Mouse (Mus musculus): ENCODE results near the gene Nmnat1.

The Nmnat1 gene

GRCm38 (mm10) chr4:149485053-149485824 is at the start of gene Nmnat1, which contains the start of gene Lzic:
Gene Nmnat1, minus strand, starts transcription at chr4:149485202.
Gene Lzic, plus strand, starts transcription at chr4:149485229.
- DNase-seq (ENCODE audit: low spot score): peak; percentile 96

GRCm38 (mm10) chr4:149529691-149530090 is 44.7 kb upstream of the Nmnat1 start:
- no peak for DNase-seq (ENCODE audit: low spot score)

- DNase-seq (ENCODE audit: low spot score): no peak
Measured at GRCm38 (mm10) chr4:149527621-149528354, 42.8 kb upstream of the Nmnat1 start.

- no peak for DNase-seq (ENCODE audit: low spot score)
Measured at GRCm38 (mm10) chr4:149526330-149526729, 41.3 kb upstream of the Nmnat1 start.

GRCm38 (mm10) chr4:149525811-149526210 is 40.8 kb upstream of the Nmnat1 start:
- no peak for DNase-seq (ENCODE audit: low spot score)

GRCm38 (mm10) chr4:149525170-149525569 is 40.2 kb upstream of the Nmnat1 start:
- DNase-seq (ENCODE audit: low spot score): no peak

GRCm38 (mm10) chr4:149523961-149524360 is 39.0 kb upstream of the Nmnat1 start:
- DNase-seq (ENCODE audit: low spot score): no peak

- DNase-seq (ENCODE audit: low spot score): no peak
Measured at GRCm38 (mm10) chr4:149521258-149521657, 36.3 kb upstream of the Nmnat1 start.

GRCm38 (mm10) chr4:149518351-149519220 is 33.6 kb upstream of the Nmnat1 start:
- peak; percentile 43 for DNase-seq (ENCODE audit: low spot score)

GRCm38 (mm10) chr4:149517868-149518340 is 32.9 kb upstream of the Nmnat1 start, which contains the start of gene Ctnnbip1:
Gene Ctnnbip1, plus strand, starts transcription at chr4:149518236.
- DNase-seq (ENCODE audit: low spot score): peak; percentile 99

GRCm38 (mm10) chr4:149515706-149516105 is 30.7 kb upstream of the Nmnat1 start:
- no peak for DNase-seq (ENCODE audit: low spot score)

GRCm38 (mm10) chr4:149512072-149512471 is 27.1 kb upstream of the Nmnat1 start:
- DNase-seq (ENCODE audit: low spot score): no peak

- no peak for DNase-seq (ENCODE audit: low spot score)
Measured at GRCm38 (mm10) chr4:149511221-149511646, 26.2 kb upstream of the Nmnat1 start.

GRCm38 (mm10) chr4:149506904-149507303 is 21.9 kb upstream of the Nmnat1 start:
- DNase-seq (ENCODE audit: low spot score): no peak

- no peak for DNase-seq (ENCODE audit: low spot score)
Measured at GRCm38 (mm10) chr4:149505261-149505967, 20.4 kb upstream of the Nmnat1 start.

GRCm38 (mm10) chr4:149504858-149505257 is 19.9 kb upstream of the Nmnat1 start:
- DNase-seq (ENCODE audit: low spot score): no peak

GRCm38 (mm10) chr4:149504363-149504762 is 19.4 kb upstream of the Nmnat1 start:
- no peak for DNase-seq (ENCODE audit: low spot score)

- no peak for DNase-seq (ENCODE audit: low spot score)
Measured at GRCm38 (mm10) chr4:149499790-149500189, 14.8 kb upstream of the Nmnat1 start.

GRCm38 (mm10) chr4:149498901-149499300 is 13.9 kb upstream of the Nmnat1 start:
- no peak for DNase-seq (ENCODE audit: low spot score)

GRCm38 (mm10) chr4:149496612-149497011 is 11.6 kb upstream of the Nmnat1 start:
- no peak for DNase-seq (ENCODE audit: low spot score)

- DNase-seq (ENCODE audit: low spot score): no peak
Measured at GRCm38 (mm10) chr4:149491151-149491550, 6.1 kb upstream of the Nmnat1 start.

Data from testis, postnatal 14 days (tissue).